Mouse (Mus musculus) kidney, postnatal 0 days (tissue): Measurements from ENCODE around the gene Speer4f2. TPM values are rescaled to one million over a fixed set of nuclear protein-coding genes. Genes with fewer than 3 reads are reported as not detected.

Source experiments
- ATAC-seq: fragments of 200-750 bp; cut with Nextera tagmentation; replicated peaks from 2 replicates; pipeline ENCODE4 v1.8.0; 2017; ENCODE audit warnings: low read depth, moderate number of reproducible peaks, moderate TSS enrichment, moderate library complexity; ENCODE audit not compliant: low FRiP score
- DNase-seq: peaks from one replicate; pipeline ENCODE4 v3.0.0-alpha.2; 2016; ENCODE audit warnings: low spot score
- H3K27ac ChIP-seq: fragments of 300-500 bp; sonication (generic); 2 replicates; pipeline ENCODE4 v1.5.1; 2014; ENCODE audit warnings: mild to moderate bottlenecking
- H3K27me3 ChIP-seq: fragments of 300-500 bp; sonication (generic); 2 replicates; pipeline ENCODE4 v1.6.1; 2014; ENCODE audit warnings: low read length, mixed read lengths; ENCODE audit not compliant: insufficient read depth
- H3K36me3 ChIP-seq: fragments of 300-500 bp; sonication (generic); 2 replicates; pipeline ENCODE4 v1.6.1; 2014; ENCODE audit warnings: low read length, mixed read lengths; ENCODE audit not compliant: insufficient read depth
- H3K4me1 ChIP-seq: fragments of 300-500 bp; sonication (generic); replicated peaks from 2 replicates; pipeline ENCODE4 v1.6.1; 2014; ENCODE audit warnings: antibody characterized with exemption, low read length, mixed read lengths; ENCODE audit not compliant: insufficient read depth
- H3K4me2 ChIP-seq: fragments of 300-500 bp; sonication (generic); 2 replicates; pipeline ENCODE4 v1.6.1; 2014; ENCODE audit warnings: mild to moderate bottlenecking, low read length, moderate library complexity, mixed read lengths
- H3K4me3 ChIP-seq: fragments of 300-500 bp; sonication (generic); replicated peaks from 2 replicates; pipeline ENCODE4 v1.5.1; 2014; ENCODE audit warnings: low read depth, low read length
- H3K9ac ChIP-seq: fragments of 300-500 bp; sonication (generic); 2 replicates; pipeline ENCODE4 v1.6.1; 2014; ENCODE audit warnings: low read depth, low read length
- H3K9me3 ChIP-seq: fragments of 300-500 bp; sonication (generic); replicated peaks from 2 replicates; pipeline ENCODE4 v1.6.1; 2016; ENCODE audit warnings: low read length, inconsistent platforms, mixed read lengths
- CTCF ChIP-seq: IDR thresholded peaks from 2 replicates; pipeline ENCODE4 v1.5.1; 2016; ENCODE audit warnings: antibody characterized with exemption, low read depth, mild to moderate bottlenecking, moderate library complexity
- WGBS: fragments of 180-500 bp; shearing (Covaris S2); extraction: QIAGEN DNeasy Blood & Tissue Kit; methylation state at CpG from one replicate; pipeline ENCODE4 v1.1.7; 2014; 5-methylcytosine and 5-hydroxymethylcytosine counted together
- polyA plus RNA-seq: library from polyadenylated mRNA; unstranded; fragments of >200 nt; fragmentation: Nextera tagmentation; extraction: Ambion mirVana; gene quantifications from 2 replicates; pipeline ENCODE4 v1.2.1, GENCODE M21; 2015

Gene Speer4f2
- polyA plus RNA-seq, 1 experiment from 2014 or later = not detected

GRCm38 (mm10) chr5:17417201-17417600 lies 44.2 kb downstream of the Speer4f2 start:
- Histone ChIP-seq H3K27me3 (no peaks in the 10 kb centered on the region), H3K4me2 (no peak overlapping the region), H3K27ac (no peak overlapping the region), H3K36me3 (no peaks in the 10 kb centered on the region), H3K4me1 (no peaks in the 10 kb centered on the region), H3K9me3 (no peaks in the 10 kb centered on the region), H3K4me3 (no peak overlapping the region), H3K9ac (no peak overlapping the region)
- 87% methylated on average over 2 of the region's 2 CpGs for WGBS
- no peak for ATAC-seq
- no peak for TF ChIP-seq CTCF
- DNase-seq = no peak

- H3K4me2 ChIP-seq = no peak overlapping the region
- no peak overlapping the region; the same call in 1 of the 2 replicates for H3K27ac ChIP-seq
- no peak overlapping the region for H3K9ac ChIP-seq
- no peaks in the 10 kb centered on the region for H3K4me1 ChIP-seq
- DNase-seq (no peak), ATAC-seq (peak; percentile 36; the same call in 1 of the 2 replicates)
- H3K27me3 ChIP-seq = no peaks in the 10 kb centered on the region
- no peaks in the 10 kb centered on the region for H3K36me3 ChIP-seq
- no peaks in the 10 kb centered on the region for H3K9me3 ChIP-seq
- no peak overlapping the region for H3K4me3 ChIP-seq
- no peak for TF ChIP-seq CTCF
- WGBS = 90% methylated on average over 1 of the region's 1 CpGs
These were observed 46.3 kb downstream of the Speer4f2 start for GRCm38 (mm10) chr5:17419215-17419820.

- no peaks in the 10 kb centered on the region for H3K27me3 ChIP-seq
- DNase-seq = no peak
- TF ChIP-seq CTCF = no peak
- H3K4me1 ChIP-seq = no peaks in the 10 kb centered on the region
- H3K27ac ChIP-seq = no peak overlapping the region
- no peak overlapping the region for H3K4me3 ChIP-seq
- ATAC-seq = no peak
- no peak overlapping the region for H3K4me2 ChIP-seq
- H3K9me3 ChIP-seq = no peaks in the 10 kb centered on the region
- no peaks in the 10 kb centered on the region for H3K36me3 ChIP-seq
- no peak overlapping the region for H3K9ac ChIP-seq
These were observed 46.9 kb downstream of the Speer4f2 start for GRCm38 (mm10) chr5:17419921-17420320.

GRCm38 (mm10) chr5:17422225-17422624 lies 49.2 kb downstream of the Speer4f2 start:
- H3K4me2 ChIP-seq = no peak overlapping the region
- no peaks in the 10 kb centered on the region for H3K4me1 ChIP-seq
- H3K9me3 ChIP-seq = no peaks in the 10 kb centered on the region
- no peak overlapping the region for H3K4me3 ChIP-seq
- no peak overlapping the region for H3K27ac ChIP-seq
- DNase-seq (no peak), ATAC-seq (no peak)
- no peaks in the 10 kb centered on the region for H3K27me3 ChIP-seq
- no peak for TF ChIP-seq CTCF
- H3K9ac ChIP-seq = no peak overlapping the region
- WGBS = 88% methylated on average over 1 of the region's 1 CpGs
- no peaks in the 10 kb centered on the region for H3K36me3 ChIP-seq

GRCm38 (mm10) chr5:17426930-17427329 lies 54.0 kb downstream of the Speer4f2 start:
- no peaks in the 10 kb centered on the region for H3K9me3 ChIP-seq
- no peak for DNase-seq
- peak; percentile 77; the same call in 1 of the 2 replicates for ATAC-seq
- H3K4me1 ChIP-seq = no peaks in the 10 kb centered on the region
- H3K9ac ChIP-seq = no peak overlapping the region
- H3K36me3 ChIP-seq = no peaks in the 10 kb centered on the region
- H3K27ac ChIP-seq = no peak overlapping the region
- no peak for TF ChIP-seq CTCF
- H3K27me3 ChIP-seq = no peaks in the 10 kb centered on the region
- no peak overlapping the region for H3K4me3 ChIP-seq
- whole genome bisulfite sequencing = 91% methylated on average over 1 of the region's 1 CpGs
- H3K4me2 ChIP-seq = no peak overlapping the region

Other genes with a start within 250 kb of the Speer4f2 start
- not detected in 2 replicates for gene Speer4f1, start 102.9 kb downstream of the Speer4f2 start, polyA plus RNA-seq
- 63.6 and 69.4 TPM in 2 replicates for gene Sema3c, start 201.1 kb downstream of the Speer4f2 start, polyA plus RNA-seq